Mouse (Mus musculus): ENCODE data around the gene Nob1. TPM values are rescaled to one million over a fixed set of nuclear protein-coding genes. Genes with fewer than 3 reads are reported as not detected.

The Nob1 gene
- polyA plus RNA-seq, 1 experiment from 2014 or later, result 48.8 TPM

Other genes starting within 250 kb of the Nob1 start
- gene Nfat5, start 131.6 kb downstream of the Nob1 start, polyA plus RNA-seq (2014; fragmentation: Nextera tagmentation; extraction: Ambion mirVana), result 11.2 and 12.2 TPM in 2 replicates
- gene Nqo1, start 21.8 kb downstream of the Nob1 start, polyA plus RNA-seq (2014; fragmentation: Nextera tagmentation; extraction: Ambion mirVana), result 6.8 and 6.9 TPM in 2 replicates
- gene Wwp2, start 11.3 kb upstream of the Nob1 start, polyA plus RNA-seq (2014; fragmentation: Nextera tagmentation; extraction: Ambion mirVana), result 34.6 and 35.2 TPM in 2 replicates
- 223 and 234 TPM in 2 replicates for gene Psmd7, start 163.4 kb upstream of the Nob1 start, polyA plus RNA-seq (2014; fragmentation: Nextera tagmentation; extraction: Ambion mirVana)

All from heart, embryonic 11.5 days (tissue).